Mouse (Mus musculus): Measurements from ENCODE around the gene Mmp19.

Mmp19 gene

DNA sequence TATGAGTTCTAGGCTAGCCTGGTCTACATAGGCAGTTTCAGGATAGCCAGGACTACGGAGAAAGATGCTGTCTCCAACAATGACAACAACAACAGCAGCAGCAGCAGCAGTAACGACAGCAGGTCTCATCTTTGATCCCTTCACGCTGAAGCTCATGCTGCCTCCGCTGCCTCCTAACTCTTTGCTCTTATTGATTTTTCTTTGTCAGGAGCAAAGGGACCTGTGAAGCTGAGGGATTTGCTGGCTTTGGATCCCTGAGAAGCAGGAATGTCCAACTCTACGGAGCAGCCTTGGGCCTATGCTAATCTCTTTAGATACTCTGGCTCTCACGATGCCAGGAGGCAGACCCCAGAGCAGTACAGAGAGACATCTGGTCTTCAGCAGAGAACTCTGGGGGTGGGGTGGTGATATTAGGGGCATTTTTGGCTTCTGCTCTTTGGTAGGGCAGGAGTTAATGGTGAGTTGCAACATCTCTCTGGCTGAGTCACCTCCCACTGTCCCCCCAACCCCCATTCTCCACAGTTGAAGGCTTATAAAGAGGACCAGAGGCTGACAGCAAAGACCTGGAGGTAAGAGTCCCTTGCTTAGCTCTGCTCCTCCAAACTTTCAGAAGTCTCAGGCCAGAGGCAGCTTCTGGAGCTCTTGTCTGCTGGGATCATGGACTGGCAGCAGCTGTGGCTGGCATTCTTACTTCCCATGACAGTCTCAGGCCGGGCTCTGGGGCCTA, at the start of gene Mmp19:
Gene Mmp19, plus strand, starts transcription at position 513 of the 727 bp plus-strand sequence.
- DNase-seq: no peak

DNA sequence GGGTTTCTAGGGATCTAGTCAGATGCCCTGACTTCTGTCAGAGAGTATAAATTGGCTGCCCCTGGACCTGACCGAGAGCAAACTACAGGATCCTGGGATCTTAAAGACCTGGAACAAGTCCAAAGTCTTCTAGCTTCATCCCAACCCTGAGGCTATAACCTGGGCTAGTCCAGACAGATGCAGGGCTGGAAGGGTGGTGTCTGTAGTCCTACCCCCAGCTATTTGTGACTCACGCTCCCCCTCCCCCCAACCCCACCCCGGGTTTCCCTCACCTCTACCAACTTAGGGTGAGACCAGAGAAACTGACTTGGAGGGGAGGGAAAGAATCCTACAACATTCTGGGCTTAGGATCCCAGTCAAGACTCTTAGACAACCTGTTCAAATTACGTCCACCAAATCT, 48.1 kb upstream of the Mmp19 start:
- DNase-seq: no peak

DNA sequence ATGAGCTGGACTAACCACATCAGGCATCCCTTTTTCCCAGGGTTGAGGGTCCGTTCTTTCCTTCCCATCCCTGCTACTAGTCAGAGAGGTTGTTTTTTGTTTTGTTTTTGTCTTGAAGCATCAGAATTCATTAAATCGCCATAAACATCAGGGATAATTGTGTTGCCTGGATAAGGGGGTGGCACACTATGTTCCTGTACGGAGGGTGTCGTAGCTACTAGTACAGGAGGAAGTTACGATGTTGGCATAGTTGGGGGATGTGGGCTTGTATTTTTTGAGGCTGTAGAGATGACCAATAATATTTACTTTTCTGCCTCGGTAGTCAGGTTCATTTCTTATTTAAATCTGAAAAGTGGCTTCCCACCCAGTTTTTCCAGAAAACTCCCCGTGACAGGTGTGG, 47.5 kb upstream of the Mmp19 start:
- peak; percentile 4 for DNase-seq

DNA sequence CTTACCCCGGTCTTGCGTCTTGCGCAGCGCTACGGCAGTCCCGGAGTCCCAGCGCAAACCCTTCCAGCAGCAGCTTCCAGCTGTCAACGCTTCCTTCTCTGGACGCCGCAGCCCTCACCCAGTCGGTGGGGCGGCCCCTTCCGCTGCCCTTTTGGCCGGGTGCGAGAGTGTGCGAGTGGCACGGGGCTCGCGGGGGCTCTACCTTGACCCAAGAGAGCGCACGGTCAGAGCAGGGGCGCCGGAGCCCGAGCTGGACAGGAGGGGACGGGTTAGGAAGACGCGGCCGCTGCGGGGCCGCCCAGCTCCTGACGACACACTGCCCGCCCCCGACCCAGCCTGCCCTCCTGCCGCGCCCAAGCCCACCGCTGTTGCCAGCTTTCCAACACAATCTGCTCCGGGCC, 46.9 kb upstream of the Mmp19 start:
- peak; percentile 75 for DNase-seq

DNA sequence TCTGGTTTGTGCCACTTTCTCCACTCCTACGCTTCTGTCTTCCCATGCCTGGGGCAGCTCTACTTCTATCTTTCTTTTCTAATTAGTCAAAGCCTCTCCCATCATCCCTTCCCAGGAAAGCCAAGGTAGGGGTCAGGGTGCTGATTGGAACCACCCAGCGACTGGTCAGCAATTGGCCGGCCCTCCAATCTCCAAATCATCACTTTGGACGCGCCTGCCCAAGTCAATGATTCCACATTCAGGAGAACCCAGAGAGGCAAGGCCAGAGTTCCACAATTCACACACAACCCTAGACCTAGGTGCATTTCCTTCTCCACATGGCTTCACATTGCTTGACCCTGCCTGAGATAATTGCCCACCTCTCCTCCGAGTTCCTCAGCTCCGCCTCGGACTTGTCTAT, 46.5 kb upstream of the Mmp19 start:
- no peak for DNase-seq

DNA sequence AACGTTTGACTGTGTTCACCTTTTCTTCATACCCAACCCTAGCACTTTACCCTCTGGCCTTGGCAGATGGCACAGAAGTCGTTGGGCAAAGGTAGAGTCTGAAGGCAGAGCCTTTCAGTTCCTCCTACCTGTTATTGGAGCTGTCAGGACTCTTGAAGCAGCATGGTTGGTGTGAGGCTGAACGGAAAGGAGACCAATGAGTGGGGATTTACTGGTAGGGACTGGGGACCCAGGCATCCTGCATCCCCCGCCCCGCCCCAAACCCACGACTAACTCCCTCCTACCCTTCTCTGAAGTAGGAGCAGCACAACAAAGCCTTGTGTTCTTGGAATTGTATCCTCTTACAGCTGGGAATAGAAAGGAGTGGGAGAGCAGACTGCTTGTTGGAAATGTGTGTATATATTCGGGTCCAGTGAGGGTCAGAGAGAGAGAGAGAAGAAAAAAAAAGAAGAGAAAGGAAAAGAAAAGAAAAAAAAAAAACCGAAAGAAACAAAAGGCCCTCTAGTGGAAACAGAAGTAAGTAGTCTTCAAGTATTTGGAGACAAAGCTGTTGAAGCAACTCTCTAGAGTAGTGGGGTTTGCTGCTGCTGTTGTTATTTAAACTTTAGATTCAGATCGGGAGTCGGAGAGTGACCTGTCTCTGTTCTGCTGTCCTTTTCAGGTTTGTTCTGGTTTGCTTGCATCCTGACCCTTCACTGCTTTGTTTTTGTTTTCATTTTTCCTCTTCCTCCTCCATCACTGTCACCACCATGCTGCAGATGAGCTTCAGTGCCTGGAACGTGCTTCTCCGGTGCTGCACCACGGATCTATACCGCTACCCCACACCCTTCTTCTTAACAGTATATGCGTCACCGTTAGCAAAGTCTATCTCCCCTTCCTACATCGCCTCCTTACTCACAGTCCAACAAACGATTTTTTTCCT, 45.8 kb upstream of the Mmp19 start, which contains the start of gene Dgka:
Gene Dgka, minus strand, starts transcription at position 176 of the 922 bp plus-strand sequence.
- DNase-seq: peak; percentile 34

DNA sequence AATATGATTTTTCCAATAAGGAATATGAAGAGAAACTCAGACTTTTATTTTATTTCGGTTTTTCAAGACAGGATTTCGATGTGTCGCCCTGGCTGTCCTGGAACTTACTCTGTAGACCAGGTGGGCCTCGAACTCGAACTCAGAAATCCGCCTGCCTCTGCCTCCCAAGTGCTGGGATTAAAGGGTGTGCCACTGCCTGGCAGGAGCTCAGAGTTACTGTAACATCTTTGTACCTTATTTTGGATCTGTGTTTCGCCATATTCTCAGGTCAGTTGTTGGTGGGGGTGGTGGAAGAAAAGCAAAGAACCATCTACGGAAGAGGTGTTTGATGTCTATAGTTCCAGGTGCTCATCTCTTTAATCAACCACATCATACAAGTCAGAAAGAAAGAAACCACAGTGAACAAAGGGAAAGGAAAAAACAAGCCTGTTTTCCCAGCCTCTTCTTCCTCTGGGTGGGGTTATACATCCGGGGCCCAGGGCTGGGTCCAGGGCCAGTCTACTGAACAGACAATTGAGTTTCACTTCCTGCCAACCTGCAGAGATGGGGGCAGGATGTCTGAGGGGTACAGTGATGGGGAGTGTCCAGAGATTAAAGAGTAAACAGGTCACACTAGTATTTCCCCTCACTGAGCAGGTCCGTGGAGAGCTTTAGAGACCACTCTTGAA, 44.6 kb upstream of the Mmp19 start:
- peak; percentile 10 for DNase-seq

DNA sequence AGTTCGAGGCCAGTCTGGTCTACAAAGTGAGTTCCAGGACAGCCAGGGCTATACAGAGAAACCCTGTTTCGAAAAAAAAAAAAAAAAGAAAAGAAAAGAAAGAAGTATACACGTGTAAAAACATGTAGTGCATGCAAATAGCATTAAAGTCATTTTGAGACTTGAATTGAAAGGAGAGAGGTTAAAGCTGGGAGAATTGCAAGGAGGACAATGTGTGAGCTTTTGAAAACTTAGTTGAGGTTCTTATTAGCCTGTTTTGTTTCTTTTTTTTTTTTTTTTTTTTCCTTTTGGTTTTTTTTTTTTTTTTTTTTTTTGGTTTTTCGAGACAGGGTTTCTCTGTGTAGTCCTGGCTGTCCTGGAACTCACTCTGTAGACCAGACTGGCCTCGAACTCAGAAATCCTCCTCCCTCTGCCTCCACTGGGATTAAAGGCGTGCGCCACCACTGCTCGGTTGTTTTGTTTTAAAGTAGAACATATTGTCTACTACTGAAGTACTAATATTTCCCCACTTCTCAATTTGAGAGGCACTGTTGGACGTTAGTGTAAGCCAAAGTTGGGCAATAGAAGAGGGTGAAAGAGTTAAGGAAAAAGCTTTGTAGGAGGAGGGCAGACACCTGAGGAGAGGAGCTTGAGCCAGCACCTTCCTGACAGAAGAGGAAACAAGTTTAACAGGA, 43.6 kb upstream of the Mmp19 start:
- DNase-seq: no peak

DNA sequence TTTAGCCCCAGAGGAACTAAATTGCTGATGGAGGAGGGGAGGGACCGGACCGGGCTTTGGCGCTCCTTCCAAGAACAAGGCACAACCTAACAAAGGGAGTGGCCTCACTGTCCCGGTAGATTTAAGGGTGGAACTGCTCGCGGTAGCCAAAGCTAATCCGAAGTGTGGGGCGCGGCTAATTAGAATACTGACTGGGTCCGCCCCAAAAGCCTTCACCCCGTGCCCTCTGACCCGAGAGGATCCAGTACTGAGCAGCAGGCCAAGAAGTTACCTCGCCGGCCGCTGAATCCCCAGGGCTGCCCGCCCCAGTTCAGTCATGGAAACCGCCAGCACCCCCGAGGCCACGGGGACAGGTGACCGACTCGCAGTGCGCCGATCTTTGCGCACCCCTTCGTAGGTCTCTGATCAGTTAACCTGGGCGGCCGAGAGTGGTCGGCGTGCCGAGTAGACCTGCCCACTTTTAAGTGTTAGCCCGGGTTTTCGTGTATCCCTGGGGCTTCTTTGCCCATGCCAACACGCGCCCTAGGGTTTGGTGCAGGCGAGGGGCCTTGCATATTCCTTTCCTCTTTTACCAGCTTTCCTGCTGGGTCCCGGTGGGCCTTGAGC, 43.0 kb upstream of the Mmp19 start, which contains the start of gene Pym1:
Gene Pym1, plus strand, starts transcription at position 244 of the 606 bp plus-strand sequence.
- peak; percentile 87 for DNase-seq

DNA sequence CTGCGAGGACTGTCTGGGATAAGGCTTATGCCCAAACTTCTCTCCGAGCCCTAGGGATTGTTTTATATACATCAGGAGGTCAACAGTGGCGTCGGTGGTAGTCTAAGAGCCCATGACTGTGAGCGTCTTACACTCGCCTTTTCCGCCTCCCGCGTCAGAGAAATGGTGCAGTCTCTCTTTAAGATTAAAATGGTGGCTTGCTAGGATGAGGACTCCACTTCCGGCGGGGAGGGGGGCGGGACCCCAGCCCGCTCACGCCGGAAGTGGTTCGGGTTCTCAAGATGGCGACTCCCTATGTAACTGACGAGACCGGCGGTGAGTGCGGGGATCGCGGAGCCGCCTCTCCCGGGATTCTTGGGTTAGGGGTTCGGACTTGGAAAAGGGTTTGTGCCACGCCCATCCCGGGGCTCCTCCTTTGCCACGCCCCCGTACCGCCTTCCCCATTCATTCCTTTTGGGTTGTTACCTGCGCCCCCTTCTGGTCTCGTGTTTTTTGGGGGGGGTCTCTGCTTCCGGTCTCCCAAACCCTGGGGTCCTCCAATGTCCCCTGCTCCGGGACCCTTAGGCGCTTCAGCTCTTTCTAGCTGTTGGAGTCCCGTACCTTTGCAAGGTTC, 42.4 kb upstream of the Mmp19 start:
- DNase-seq: peak; percentile 88

DNA sequence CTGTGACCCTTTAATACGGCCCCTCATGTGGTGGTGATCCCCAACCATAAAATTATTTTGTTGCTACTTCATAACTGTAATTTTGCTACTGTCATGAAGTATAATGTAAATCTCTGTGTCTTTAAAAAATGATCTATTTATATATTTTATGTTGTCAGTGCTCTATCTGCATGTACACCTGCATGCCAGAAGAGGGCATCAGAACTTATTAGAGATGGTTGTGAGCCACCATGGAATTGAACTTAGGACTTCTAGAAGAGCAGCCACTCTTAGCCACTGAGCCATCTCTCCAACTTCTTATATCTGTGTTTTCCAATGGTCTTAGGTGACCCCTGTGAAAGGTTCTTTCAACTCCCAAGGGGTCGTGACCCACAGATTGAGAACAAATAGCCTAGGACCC, 17.8 kb upstream of the Mmp19 start:
- DNase-seq: no peak

DNA sequence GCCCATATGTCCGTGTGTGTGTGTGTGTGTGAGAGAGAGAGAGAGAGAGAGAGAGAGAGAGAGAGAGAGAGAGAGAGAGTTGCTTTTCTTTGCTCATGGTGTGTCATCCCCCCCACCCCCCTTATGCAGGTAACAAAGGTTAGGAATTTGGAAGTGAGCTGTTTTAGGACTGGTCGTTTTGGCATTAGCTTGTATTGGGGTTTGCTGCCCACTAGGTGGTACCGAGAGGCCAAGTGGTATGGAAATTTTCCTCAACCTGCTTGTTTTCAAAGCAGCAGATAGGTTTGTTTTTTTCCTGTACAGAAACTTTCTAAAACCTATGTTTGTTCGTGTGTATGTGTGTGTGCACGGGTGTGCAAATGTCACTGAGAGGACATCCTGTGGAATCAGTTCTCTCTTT, 17.0 kb upstream of the Mmp19 start:
- DNase-seq: peak; percentile 11

DNA sequence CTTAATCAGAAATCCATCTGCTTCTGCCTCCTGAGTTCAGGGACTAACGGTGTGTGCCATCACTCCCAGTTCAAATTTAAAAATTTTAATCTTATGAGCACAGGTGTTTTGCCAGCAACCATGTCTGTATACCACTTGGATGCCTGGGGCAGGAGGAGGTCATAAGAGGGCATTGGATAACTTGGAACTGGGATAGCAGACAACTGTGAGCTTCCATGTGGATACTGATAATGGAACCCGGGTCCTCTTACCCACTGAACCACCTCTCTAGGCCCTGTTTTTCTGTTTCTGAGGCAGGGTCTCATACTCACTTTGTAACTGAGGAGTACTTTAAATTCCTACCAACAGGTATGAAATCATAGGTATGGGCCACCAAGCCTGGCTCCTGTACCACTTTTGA, 12.3 kb upstream of the Mmp19 start:
- DNase-seq: no peak

DNA sequence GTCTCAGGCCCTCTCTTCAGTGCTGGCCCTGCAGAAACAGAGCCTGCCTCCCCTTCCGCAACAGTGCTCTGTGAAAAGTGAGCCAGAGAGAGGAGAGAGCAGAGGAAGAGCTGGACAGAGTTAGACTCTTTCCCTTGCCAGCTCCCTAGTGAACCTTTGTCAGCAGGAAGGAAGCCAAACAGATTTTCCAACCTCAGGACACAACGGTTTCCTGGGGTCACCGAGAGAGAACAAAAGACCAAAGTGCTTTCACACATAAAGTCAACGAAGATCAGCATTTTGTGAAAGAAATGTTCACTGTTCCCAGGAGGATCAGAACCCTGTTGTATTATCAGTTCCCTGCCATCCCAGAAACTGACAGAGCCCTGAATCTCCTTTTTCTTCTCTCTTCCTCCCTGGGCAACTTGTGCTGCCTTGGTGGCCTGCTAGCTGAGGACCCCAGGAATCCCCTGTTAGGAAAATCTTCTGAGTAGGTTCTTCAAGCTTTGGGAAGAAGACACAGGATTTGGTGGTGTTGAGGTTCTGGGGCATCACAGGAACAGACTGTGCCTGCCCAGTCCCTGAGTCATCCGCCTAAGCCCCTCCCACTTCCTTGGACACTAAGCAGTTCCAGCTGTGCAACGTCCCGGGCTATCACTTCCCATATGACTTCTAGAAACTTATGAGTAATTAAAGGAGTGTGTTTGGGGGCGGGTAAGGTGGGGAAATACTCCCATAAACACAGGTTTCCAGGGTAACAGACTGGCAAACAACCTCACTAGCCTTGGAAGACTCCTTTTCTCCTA, 11.5 kb upstream of the Mmp19 start:
- DNase-seq: peak; percentile 87

DNA sequence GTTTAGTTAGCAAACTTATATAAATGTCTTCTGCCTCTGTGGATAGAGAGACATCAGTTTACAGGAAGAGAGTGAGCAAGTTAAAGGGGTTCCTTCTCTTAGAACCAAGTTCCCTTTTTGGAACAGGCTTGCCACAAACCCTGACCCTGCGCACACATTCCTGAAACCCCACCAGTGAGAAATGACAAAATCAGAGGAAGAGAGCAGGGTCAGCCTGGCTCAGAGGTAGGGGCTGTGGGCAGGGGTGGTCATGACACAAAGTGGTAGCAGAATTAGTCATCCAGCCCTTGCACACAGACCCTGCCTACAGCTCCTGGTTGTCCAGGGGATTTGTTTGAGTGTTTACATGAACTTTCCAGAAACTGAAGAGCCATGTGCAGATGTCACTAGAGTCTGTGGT, 10.5 kb upstream of the Mmp19 start:
- DNase-seq: no peak

DNA sequence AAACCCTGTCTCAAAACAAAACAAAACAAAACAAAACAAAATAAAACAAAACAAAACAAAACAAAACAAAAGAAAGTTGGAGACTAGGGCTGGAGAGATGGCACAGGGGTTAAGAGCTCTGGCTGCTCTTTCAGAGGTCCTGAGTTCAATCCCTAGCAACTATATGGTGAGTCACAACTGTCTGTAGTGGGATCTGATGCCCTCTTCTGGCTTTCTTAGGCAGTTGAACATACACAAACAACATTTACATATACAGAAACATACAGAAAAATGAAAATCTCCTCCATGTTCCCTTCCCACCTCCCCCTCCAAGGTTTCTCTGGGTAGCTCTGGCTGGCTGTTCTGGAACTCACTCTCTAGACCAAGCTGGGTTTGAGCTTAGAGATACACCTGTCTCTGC, 1.3 kb downstream of the Mmp19 start:
- DNase-seq: no peak

DNA sequence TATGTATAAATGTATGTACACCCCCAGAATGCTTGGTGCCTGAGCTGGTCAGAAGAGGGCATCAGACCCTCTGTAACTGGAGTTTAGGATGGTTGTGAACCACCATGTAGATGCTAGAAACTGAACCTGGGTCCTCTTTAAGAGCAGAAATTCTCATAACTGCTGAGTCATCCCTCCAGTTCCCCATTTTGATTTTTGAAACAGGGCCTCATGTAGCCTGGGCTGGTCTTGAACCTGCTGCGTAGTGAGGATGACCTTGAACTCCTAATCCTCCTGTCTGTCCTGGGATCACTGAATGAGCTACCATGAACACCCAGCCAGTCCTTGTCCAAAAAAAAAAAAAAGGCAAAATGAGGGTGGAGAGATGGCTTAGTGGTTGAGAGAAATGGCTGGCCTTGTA, 2.5 kb downstream of the Mmp19 start:
- DNase-seq: no peak

DNA sequence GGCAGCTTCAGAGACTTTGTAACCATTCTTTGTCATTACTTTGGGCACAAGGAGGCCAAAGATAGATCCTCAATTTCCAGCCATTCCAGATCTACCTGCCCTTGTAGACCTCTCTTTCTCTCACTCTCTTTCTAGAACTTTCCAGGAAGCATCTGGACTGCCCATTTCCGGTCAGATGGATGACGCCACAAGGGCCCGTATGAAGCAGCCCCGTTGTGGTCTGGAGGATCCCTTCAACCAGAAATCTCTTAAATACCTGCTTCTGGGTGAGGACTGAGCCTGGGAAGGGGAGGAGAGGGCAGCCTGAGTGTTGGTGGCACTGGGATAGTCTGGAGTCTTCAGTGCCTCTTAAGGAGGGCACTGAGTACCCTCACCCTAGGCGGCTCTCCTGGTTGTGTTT, 3.7 kb downstream of the Mmp19 start:
- no peak for DNase-seq

DNA sequence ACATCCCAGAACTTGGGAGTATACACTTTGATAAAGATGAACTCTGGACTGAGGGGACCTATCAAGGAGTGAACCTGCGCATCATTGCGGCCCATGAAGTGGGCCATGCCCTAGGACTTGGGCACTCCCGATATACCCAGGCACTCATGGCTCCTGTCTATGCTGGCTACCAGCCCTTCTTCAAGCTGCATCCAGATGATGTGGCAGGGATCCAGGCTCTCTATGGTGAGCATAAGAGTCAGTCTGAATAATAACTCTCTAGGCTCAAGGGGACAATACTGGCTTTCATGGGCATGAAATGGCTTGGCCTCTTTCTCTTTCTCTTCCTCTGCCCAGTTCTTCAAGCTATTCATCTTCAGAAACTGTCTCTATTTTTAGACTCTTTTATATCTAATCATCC, 4.9 kb downstream of the Mmp19 start:
- DNase-seq: no peak

DNA sequence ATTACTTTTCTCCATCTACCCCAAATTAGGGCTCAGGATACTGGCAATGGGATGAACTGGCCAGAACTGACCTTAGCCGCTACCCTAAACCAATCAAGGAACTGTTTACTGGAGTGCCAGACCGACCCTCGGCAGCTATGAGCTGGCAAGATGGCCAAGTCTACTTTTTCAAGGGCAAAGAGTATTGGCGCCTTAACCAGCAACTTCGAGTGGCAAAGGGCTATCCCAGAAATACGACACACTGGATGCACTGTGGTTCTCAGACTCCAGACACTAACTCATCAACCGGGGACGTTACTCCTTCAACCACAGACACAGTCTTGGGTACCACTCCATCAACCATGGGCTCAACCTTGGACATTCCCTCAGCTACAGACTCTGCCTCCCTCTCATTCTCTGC, 8.0 kb downstream of the Mmp19 start:
- DNase-seq: no peak

DNA sequence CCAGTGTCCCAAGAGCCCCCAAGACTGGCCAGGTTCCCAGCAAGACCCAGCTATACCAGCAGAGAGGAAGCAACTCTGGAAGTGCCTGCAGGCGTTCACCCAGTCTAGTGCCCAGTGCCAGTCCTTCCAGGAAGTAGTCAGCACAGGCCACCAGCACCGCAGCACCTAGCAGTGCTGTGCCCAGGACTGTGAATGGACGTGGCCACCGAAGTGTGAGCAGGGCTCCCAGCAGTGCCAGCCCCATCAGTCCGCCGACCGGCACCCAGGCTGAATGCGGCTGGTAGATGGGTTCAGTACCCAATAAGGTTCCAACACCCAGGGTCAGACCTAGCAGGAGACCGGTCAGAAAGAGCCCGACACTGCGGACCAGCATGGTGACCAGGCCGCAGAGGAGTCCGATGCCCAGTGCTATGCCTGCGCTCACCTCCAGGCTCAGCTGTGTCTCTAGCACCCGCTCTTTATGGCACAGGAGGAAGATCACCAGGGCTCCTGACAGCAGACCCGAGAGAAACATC, 11.3 kb downstream of the Mmp19 start:
- no peak for DNase-seq
